8 mouse cellular contexts compared by ENCODE assay signal in the genomic region with DNA sequence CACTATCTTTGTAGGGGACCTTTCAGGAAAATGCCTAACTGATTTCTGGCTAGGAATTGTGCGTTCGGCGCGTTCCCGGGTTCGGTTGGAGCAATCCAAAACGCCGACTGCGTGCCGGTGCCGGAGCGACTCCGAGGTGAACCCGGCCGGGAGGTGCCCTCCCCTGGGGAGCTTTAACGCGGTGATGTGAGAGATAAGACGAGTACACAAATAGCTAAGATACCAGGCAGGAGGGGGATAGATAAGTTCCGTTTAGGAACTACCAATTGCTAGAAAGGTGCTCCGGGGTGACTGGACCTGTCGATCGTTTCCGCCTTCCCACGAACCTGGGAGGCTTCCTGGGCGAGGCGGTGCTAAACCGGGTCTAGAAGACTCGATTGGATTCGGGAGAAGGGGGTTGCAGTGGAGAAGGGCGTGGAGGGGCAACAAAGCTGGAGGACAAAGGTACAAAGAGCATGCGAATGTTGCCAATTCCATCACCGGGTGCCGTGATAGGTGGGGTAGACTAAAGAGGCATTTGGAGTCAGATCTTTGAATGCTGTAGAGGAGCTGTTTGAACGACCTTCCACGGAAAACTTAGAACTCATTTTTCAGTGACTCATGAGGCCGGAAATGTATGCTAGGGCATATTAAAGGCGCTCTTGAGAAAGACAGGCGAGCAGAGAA. TPM values are rescaled to one million over a fixed set of nuclear protein-coding genes. Genes with fewer than 3 reads are reported as not detected.
A peak's percentile ranks its signal among the peaks of the same experiment; 100 is the strongest.
DNase-seq lines count a peak whose midpoint lies in the region; ATAC-seq and TF ChIP-seq lines count a peak whose summit lies in the region.

No protein-coding gene starts in this region.

- H3K27ac ChIP-seq in forebrain, embryonic 14.5 days (ENCODE audit: low read depth, low read length), result peak overlapping the region; percentile 95
- H3K27ac ChIP-seq in hindbrain, embryonic 10.5 days, result peak overlapping the region; percentile 97
- peak overlapping the region; percentile 98 for H3K27ac ChIP-seq in small intestine, adult 2 months (ENCODE audit: insufficient read depth, low read depth, low read length)

- peaks cover 6% of the 10 kb centered on the region for H3K4me1 ChIP-seq in forebrain, embryonic 14.5 days (ENCODE audit: control insufficient read depth, insufficient read depth, low read length)
- peaks cover 24% of the 10 kb centered on the region for H3K4me1 ChIP-seq in hindbrain, embryonic 10.5 days (replicated peaks)
- H3K4me1 ChIP-seq in small intestine, adult 2 months (ENCODE audit: control insufficient read depth, insufficient read depth, insufficient read length, low read length), result peaks cover 26% of the 10 kb centered on the region

- H3K4me2 ChIP-seq in forebrain, embryonic 14.5 days (ENCODE audit: low read length), result peak overlapping the region; percentile 75

- no peaks in the 10 kb centered on the region; the same call in 1 of the 2 replicates for H3K36me3 ChIP-seq in forebrain, embryonic 14.5 days (ENCODE audit: control insufficient read depth, insufficient read depth, low read length)
- peaks cover 17% of the 10 kb centered on the region for H3K36me3 ChIP-seq in hindbrain, embryonic 10.5 days
- peaks cover 5% of the 10 kb centered on the region for H3K36me3 ChIP-seq in small intestine, adult 2 months (ENCODE audit: control insufficient read depth, insufficient read depth, low read length)

- peak overlapping the region; percentile 96 for H3K4me3 ChIP-seq in forebrain, embryonic 14.5 days (ENCODE audit: low read depth, low read length)
- peak overlapping the region; percentile 98 for H3K4me3 ChIP-seq in hindbrain, embryonic 10.5 days
- H3K4me3 ChIP-seq in small intestine, adult 2 months (ENCODE audit: low read depth, low read length), result peak overlapping the region; percentile 99

- H3K9ac ChIP-seq in forebrain, embryonic 14.5 days (ENCODE audit: low read length), result peak overlapping the region; percentile 97

- 2% methylated on average over 38 of the region's 38 CpGs for WGBS in forebrain, embryonic 14.5 days
- WGBS in hindbrain, embryonic 10.5 days, result under 1% methylated on average over 38 of the region's 38 CpGs
- under 1% methylated on average over 38 of the region's 38 CpGs for WGBS in small intestine, adult 2 months

- peak; percentile 21 for ATAC-seq in forebrain, embryonic 14.5 days
- peak; percentile 54 for ATAC-seq in megakaryocyte progenitor cell, adult 5-6 weeks (replicated peaks; ENCODE audit: poor library complexity)

- no peaks in the 10 kb centered on the region for H3K9me3 ChIP-seq in forebrain, embryonic 14.5 days (replicated peaks; ENCODE audit: control insufficient read depth, low read length)
- no peaks in the 10 kb centered on the region for H3K9me3 ChIP-seq in hindbrain, embryonic 10.5 days

- TF ChIP-seq CTCF in small intestine, adult 2 months (IDR thresholded peaks at IDR 0.05; ENCODE audit: extremely low read depth, insufficient read length, insufficient replicate concordance, low read depth, low read length), result no peak

- H3K27me3 ChIP-seq in forebrain, embryonic 14.5 days (replicated peaks; ENCODE audit: control insufficient read depth, insufficient read depth, low read length), result no peaks in the 10 kb centered on the region
- no peaks in the 10 kb centered on the region for H3K27me3 ChIP-seq in hindbrain, embryonic 10.5 days (ENCODE audit: insufficient read depth, poor library complexity, severe bottlenecking)
- H3K27me3 ChIP-seq in small intestine, adult 2 months (ENCODE audit: control insufficient read depth, insufficient read depth, low read length), result no peaks in the 10 kb centered on the region

- TF ChIP-seq POLR2A in small intestine, adult 2 months (IDR thresholded peaks at IDR 0.05; ENCODE audit: low read depth, low read length), result peak; percentile 43

- DNase-seq in layer of hippocampus, adult 11-12 months (ENCODE audit: low spot score), result peak; percentile 20
- no peak for DNase-seq in layer of hippocampus, adult 9-10 months (ENCODE audit: low spot score)
- peak; percentile 33 for DNase-seq in c-Kit-positive CD71-negative TER-119-negative erythroid progenitor cells, embryonic 14.5 days (ENCODE audit: low read depth)
- DNase-seq in forebrain, embryonic 14.5 days (ENCODE audit: low spot score), result peak; percentile 33
- DNase-seq in hindbrain, embryonic 10.5 days (ENCODE audit: low spot score), result peak; percentile 51
- DNase-seq in layer of hippocampus, postnatal 14 days (ENCODE audit: low spot score in 2 of 2), result peak; percentile 14 to 42

RNA-seq across cellular contexts. Expression of gene Cab39, which starts 1.0 kb away (rescaled TPM):
- 62.9 and 74.3 TPM in 2 replicates for polyA plus RNA-seq in forebrain, embryonic 14.5 days (2014; fragmentation: Nextera tagmentation; extraction: Ambion mirVana)
- 41.7 and 43.1 TPM in 2 replicates for polyA plus RNA-seq in hindbrain, embryonic 10.5 days (2016; fragmentation: Nextera tagmentation; extraction: Ambion mirVana)
- total RNA-seq in layer of hippocampus, postnatal 14 days (2021), result 100 to 1,000 TPM; 126 to 129 TPM
- 83.1 and 84.9 TPM in 2 replicates for total RNA-seq in megakaryocyte progenitor cell, adult 5-6 weeks (2015)
- 122 and 126 TPM in 2 replicates for total RNA-seq in megakaryocyte progenitor cell, adult 5-6 weeks (2017)
- 36.8 and 67.0 TPM in 2 replicates for polyA plus RNA-seq in small intestine, adult 2 months (2012; rRNA removed)

RNA-seq across cellular contexts. Expression of gene A630001G21Rik, which starts 15.8 kb away (rescaled TPM):
- polyA plus RNA-seq in forebrain, embryonic 14.5 days (2014; fragmentation: Nextera tagmentation; extraction: Ambion mirVana), result 0.33 and 0.48 TPM in 2 replicates
- polyA plus RNA-seq in hindbrain, embryonic 10.5 days (2016; fragmentation: Nextera tagmentation; extraction: Ambion mirVana), result 1.3 and 1.4 TPM in 2 replicates
- under 1 TPM in 1 of 2 experiments, not detected in 1; 0.36 TPM for total RNA-seq in layer of hippocampus, postnatal 14 days (2021)
- total RNA-seq in megakaryocyte progenitor cell, adult 5-6 weeks (2015), result 81.4 and 86.3 TPM in 2 replicates
- 57.5 and 65.8 TPM in 2 replicates for total RNA-seq in megakaryocyte progenitor cell, adult 5-6 weeks (2017)
- polyA plus RNA-seq in small intestine, adult 2 months (2012; rRNA removed), result 0.47 and 1.2 TPM in 2 replicates
